Mouse (Mus musculus) myocyte (in vitro differentiated cells): ENCODE measurements around the gene Slc35c2. TPM values are rescaled to one million over a fixed set of nuclear protein-coding genes. Genes with fewer than 3 reads are reported as not detected.

Experiments used
- H3K27me3 ChIP-seq: one replicate; pipeline ENCODE4 v1.6.1; 2011; ENCODE audit not compliant: control insufficient read depth, insufficient read depth, insufficient read length
- H3K36me3 ChIP-seq: one replicate; pipeline ENCODE4 v1.6.1; 2011; ENCODE audit not compliant: control insufficient read depth, insufficient read depth
- H3K4me2 ChIP-seq: one replicate; pipeline ENCODE4 v1.6.1; 2011; ENCODE audit warnings: low read depth, control low read depth
- H3K4me3 ChIP-seq: one replicate; pipeline ENCODE4 v1.5.1; 2011; ENCODE audit warnings: mild to moderate bottlenecking, control low read depth, moderate library complexity
- H3K79me2 ChIP-seq: one replicate; pipeline ENCODE4 v1.6.1; 2011; ENCODE audit not compliant: control insufficient read depth, insufficient read depth
- H3ac ChIP-seq: one replicate; pipeline ENCODE4 v1.6.1; 2011; ENCODE audit not compliant: control insufficient read depth, insufficient read length
- CEBPB ChIP-seq: IDR thresholded peaks from 2 replicates; pipeline ENCODE4 v1.6.1; 2011; ENCODE audit warnings: mild to moderate bottlenecking, moderate library complexity; ENCODE audit not compliant: poor library complexity, insufficient read depth, severe bottlenecking
- E2F4 ChIP-seq: IDR thresholded peaks from one replicate; pipeline ENCODE4 v1.6.1; 2011; ENCODE audit warnings: mild to moderate bottlenecking, control low read depth, moderate library complexity; ENCODE audit not compliant: insufficient read depth
- MAX ChIP-seq: IDR thresholded peaks from one replicate; pipeline ENCODE4 v1.6.1; 2011; ENCODE audit warnings: low read depth, mild to moderate bottlenecking, control low read depth
- MYOD1 ChIP-seq, 3 experiments: IDR thresholded peaks; one replicate each; pipeline ENCODE4 v1.6.1; 2011; ENCODE audit warnings: control low read depth in 2 of 3, low read depth in 2 of 3, mild to moderate bottlenecking in 2 of 3, moderate library complexity in 1 of 3; ENCODE audit not compliant: insufficient read length in 2 of 3, control insufficient read depth in 1 of 3
- MYOG ChIP-seq, 3 experiments: IDR thresholded peaks; one replicate each; pipeline ENCODE4 v1.6.1; 2011; ENCODE audit warnings: control low read depth in 2 of 3, low read depth in 2 of 3, mild to moderate bottlenecking in 2 of 3; ENCODE audit not compliant: insufficient read length in 2 of 3, control insufficient read depth in 1 of 3, insufficient read depth in 1 of 3
- POLR2A ChIP-seq: IDR thresholded peaks from one replicate; pipeline ENCODE4 v1.6.1; 2011; ENCODE audit warnings: low read depth, mild to moderate bottlenecking, control low read depth, moderate library complexity; ENCODE audit not compliant: insufficient read length
- POLR2AphosphoS2 ChIP-seq: IDR thresholded peaks from one replicate; pipeline ENCODE4 v1.6.1; 2011; ENCODE audit warnings: low read depth, control low read depth; ENCODE audit not compliant: insufficient read length
- REST ChIP-seq: IDR thresholded peaks from one replicate; pipeline ENCODE4 v1.6.1; 2011; ENCODE audit warnings: mild to moderate bottlenecking, control low read depth, moderate library complexity; ENCODE audit not compliant: insufficient read depth, insufficient read length
- SRF ChIP-seq: IDR thresholded peaks from one replicate; pipeline ENCODE4 v1.6.1; 2011; ENCODE audit warnings: low read depth; ENCODE audit not compliant: control insufficient read depth, insufficient read length
- TCF12 ChIP-seq: IDR thresholded peaks from one replicate; pipeline ENCODE4 v1.6.1; 2011; ENCODE audit warnings: mild to moderate bottlenecking, control low read depth; ENCODE audit not compliant: poor library complexity, insufficient read depth, severe bottlenecking
- TCF3 ChIP-seq: IDR thresholded peaks from one replicate; pipeline ENCODE4 v1.6.1; 2011; ENCODE audit warnings: low read depth, control low read depth; ENCODE audit not compliant: insufficient read length
- USF1 ChIP-seq: IDR thresholded peaks from one replicate; pipeline ENCODE4 v1.6.1; 2011; ENCODE audit warnings: low read depth, mild to moderate bottlenecking, control low read depth, moderate library complexity
- polyA plus RNA-seq: library from polyadenylated mRNA; unstranded; fragments of >200 nt; fragmentation: generic; extraction: Trizol; gene quantifications from one replicate; pipeline ENCODE4 v1.2.1, GENCODE M21; 2012; ENCODE audit warnings: missing spikeins

Slc35c2 gene
- polyA plus RNA-seq, 1 experiment: 50.3 TPM

- H3K4me3 ChIP-seq: no peak overlapping the region
Measured at GRCm38 (mm10) chr2:165323484-165323883, 35.8 kb upstream of the Slc35c2 start.

DNA sequence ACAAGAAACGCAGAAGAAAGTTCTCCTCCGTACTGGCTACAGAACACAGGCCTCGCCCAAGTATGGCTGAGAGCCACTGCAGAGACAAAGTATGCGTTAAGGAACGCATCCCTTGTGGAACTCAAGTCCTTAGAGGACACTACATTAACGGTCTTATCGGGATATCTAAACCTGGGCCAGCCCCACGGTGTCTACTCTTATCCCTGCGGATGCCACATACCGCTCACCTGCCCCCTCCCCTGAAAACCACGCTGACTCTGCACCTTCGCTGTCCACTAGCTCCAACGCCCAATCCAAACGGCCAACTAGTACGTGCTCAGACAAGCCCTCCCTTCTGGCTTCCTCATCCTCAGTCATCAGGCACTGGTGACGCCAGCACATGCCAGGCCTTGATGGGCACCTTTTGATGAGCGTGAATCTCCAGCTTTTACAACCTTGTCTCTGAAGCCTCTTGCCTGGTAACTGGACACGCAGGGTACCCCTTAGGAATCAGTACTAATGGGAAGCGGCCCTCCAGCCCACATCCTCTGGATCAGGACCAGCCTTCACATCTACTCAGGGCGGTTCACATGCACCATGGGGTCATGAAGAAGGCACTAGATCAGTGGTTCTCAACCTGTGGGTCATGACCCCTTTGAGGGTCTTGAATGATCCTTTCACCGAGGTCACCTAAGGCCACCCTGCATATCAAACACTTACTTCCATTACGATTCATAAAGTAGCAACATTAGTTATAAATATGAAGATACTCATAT, 34.5 kb upstream of the Slc35c2 start:
- H3K4me2 ChIP-seq: no peak overlapping the region

More at GRCm38 (mm10) chr2:165323484-165323883, 35.8 kb upstream of the Slc35c2 start:
- H3K79me2 ChIP-seq: peaks cover 57% of the 10 kb centered on the region
- H3K36me3 ChIP-seq: no peaks in the 10 kb centered on the region
- no peak overlapping the region for H3ac ChIP-seq
- no peak overlapping the region for H3K4me2 ChIP-seq
- no peaks in the 10 kb centered on the region for H3K27me3 ChIP-seq
- TF ChIP-seq MYOD1 (IDR thresholded peaks at IDR 0.05; ENCODE audit: control insufficient read depth in 1 of 3, insufficient read length in 2 of 3, low read depth in 2 of 3) (no peak), MAX (no peak), USF1 (no peak), E2F4 (no peak), POLR2A (no peak), SRF (no peak), TCF12 (no peak)

GRCm38 (mm10) chr2:165321381-165321888, 33.8 kb upstream of the Slc35c2 start:
- Histone ChIP-seq H3K4me2 (no peak overlapping the region), H3ac (no peak overlapping the region), H3K4me3 (no peak overlapping the region), H3K79me2 (peaks cover 62% of the 10 kb centered on the region), H3K36me3 (no peaks in the 10 kb centered on the region), H3K27me3 (no peaks in the 10 kb centered on the region)
- TF ChIP-seq POLR2A (no peak), MAX (no peak), POLR2AphosphoS2 (no peak), TCF12 (no peak), TCF3 (no peak), CEBPB (no peak), MYOG (IDR thresholded peaks at IDR 0.05; ENCODE audit: control insufficient read depth in 1 of 3, insufficient read depth in 1 of 3, insufficient read length in 2 of 3, low read depth in 2 of 3) (no peak), SRF (no peak), REST (no peak), MYOD1 (IDR thresholded peaks at IDR 0.05; ENCODE audit: control insufficient read depth in 1 of 3, insufficient read length in 2 of 3, low read depth in 2 of 3) (no peak), E2F4 (no peak)

More for the DNA sequence above, 34.5 kb upstream of the Slc35c2 start:
- Histone ChIP-seq H3K27me3 (no peaks in the 10 kb centered on the region), H3ac (no peak overlapping the region), H3K79me2 (peaks cover 62% of the 10 kb centered on the region), H3K4me3 (no peak overlapping the region), H3K36me3 (no peaks in the 10 kb centered on the region)
- TF ChIP-seq CEBPB: no peak
- no peak for TF ChIP-seq SRF
- TF ChIP-seq MYOG (IDR thresholded peaks at IDR 0.05; ENCODE audit: control insufficient read depth in 1 of 3, insufficient read depth in 1 of 3, insufficient read length in 2 of 3, low read depth in 2 of 3): no peak
- TF ChIP-seq USF1: no peak
- TF ChIP-seq REST: no peak
- no peak for TF ChIP-seq MYOD1 (IDR thresholded peaks at IDR 0.05; ENCODE audit: control insufficient read depth in 1 of 3, insufficient read length in 2 of 3, low read depth in 2 of 3)
- TF ChIP-seq TCF3: no peak
- TF ChIP-seq POLR2AphosphoS2: no peak
- no peak for TF ChIP-seq E2F4

GRCm38 (mm10) chr2:165320531-165321150, 33.0 kb upstream of the Slc35c2 start:
- peaks cover 60% of the 10 kb centered on the region for H3K79me2 ChIP-seq
- no peak overlapping the region for H3K4me3 ChIP-seq
- no peaks in the 10 kb centered on the region for H3K27me3 ChIP-seq
- no peak overlapping the region for H3K4me2 ChIP-seq
- no peaks in the 10 kb centered on the region for H3K36me3 ChIP-seq
- no peak overlapping the region for H3ac ChIP-seq
- no peak for TF ChIP-seq POLR2A
- TF ChIP-seq MAX: no peak
- no peak for TF ChIP-seq USF1
- no peak for TF ChIP-seq MYOG (IDR thresholded peaks at IDR 0.05; ENCODE audit: control insufficient read depth in 1 of 3, insufficient read depth in 1 of 3, insufficient read length in 2 of 3, low read depth in 2 of 3)
- TF ChIP-seq CEBPB: no peak
- no peak for TF ChIP-seq POLR2AphosphoS2
- TF ChIP-seq E2F4: no peak
- TF ChIP-seq TCF12: no peak

- Histone ChIP-seq H3K27me3 (no peaks in the 10 kb centered on the region), H3K79me2 (peaks cover 48% of the 10 kb centered on the region), H3K4me2 (no peak overlapping the region), H3ac (no peak overlapping the region), H3K4me3 (no peak overlapping the region), H3K36me3 (peaks cover 3% of the 10 kb centered on the region)
- TF ChIP-seq SRF: no peak
- no peak for TF ChIP-seq MYOG (IDR thresholded peaks at IDR 0.05; ENCODE audit: control insufficient read depth in 1 of 3, insufficient read depth in 1 of 3, insufficient read length in 2 of 3, low read depth in 2 of 3)
Measured at GRCm38 (mm10) chr2:165319503-165319902, 31.8 kb upstream of the Slc35c2 start.
